Mouse (Mus musculus): ENCODE measurements around the gene Gm10283.
"Not testable (repeated sequence)": the region's sequence is repeated elsewhere in the genome, so short reads cannot be mapped to it uniquely, and the experiment has no call there.

Gm10283 gene

GRCm38 (mm10) chr8:60503098-60503497 is at the start of gene Gm10283:
Gm10283 (minus strand) TSS chr8:60503198.
- DNase-seq: no peak

- peak; percentile 2 for DNase-seq
Measured at GRCm38 (mm10) chr8:60534945-60535344, 31.9 kb upstream of the Gm10283 start.

- DNase-seq: no peak
Measured at GRCm38 (mm10) chr8:60518286-60518685, 15.3 kb upstream of the Gm10283 start.

- peak; percentile 90 for DNase-seq
Measured at GRCm38 (mm10) chr8:60505653-60506521, 2.9 kb upstream of the Gm10283 start, which contains the start of gene Aadat. Aadat (plus strand) TSS chr8:60505932.

GRCm38 (mm10) chr8:60495046-60495445 is 8.0 kb downstream of the Gm10283 start:
- not testable (repeated sequence) for DNase-seq

- no peak for DNase-seq
Measured at GRCm38 (mm10) chr8:60494606-60495005, 8.4 kb downstream of the Gm10283 start.

GRCm38 (mm10) chr8:60492471-60492870 is 10.5 kb downstream of the Gm10283 start:
- DNase-seq: no peak

- DNase-seq: no peak
Measured at GRCm38 (mm10) chr8:60491871-60492270, 11.1 kb downstream of the Gm10283 start.

- DNase-seq: no peak
Measured at GRCm38 (mm10) chr8:60490147-60490546, 12.9 kb downstream of the Gm10283 start.

GRCm38 (mm10) chr8:60466686-60467335 is 36.2 kb downstream of the Gm10283 start:
- peak; percentile 80 for DNase-seq

GRCm38 (mm10) chr8:60449296-60449695 is 53.7 kb downstream of the Gm10283 start:
- DNase-seq: no peak

- peak; percentile 41 for DNase-seq
Measured at GRCm38 (mm10) chr8:60444989-60445388, 58.0 kb downstream of the Gm10283 start.

GRCm38 (mm10) chr8:60438557-60438956 is 64.4 kb downstream of the Gm10283 start:
- DNase-seq: no peak

- no peak for DNase-seq
Measured at GRCm38 (mm10) chr8:60436872-60437271, 66.1 kb downstream of the Gm10283 start.

- no peak for DNase-seq
Measured at GRCm38 (mm10) chr8:60432649-60433048, 70.3 kb downstream of the Gm10283 start.

- DNase-seq: no peak
Measured at GRCm38 (mm10) chr8:60406358-60406757, 96.6 kb downstream of the Gm10283 start.

- no peak for DNase-seq
Measured at GRCm38 (mm10) chr8:60404994-60405548, 97.9 kb downstream of the Gm10283 start.

GRCm38 (mm10) chr8:60393675-60394074 is 109.3 kb downstream of the Gm10283 start:
- DNase-seq: no peak

- no peak for DNase-seq
Measured at GRCm38 (mm10) chr8:60386589-60386988, 116.4 kb downstream of the Gm10283 start.
